ENCODE assay signal across 21 mouse cellular contexts in genomic region chr1:34430981-34431380, GRCm38 (mm10). TPM values are rescaled to one million over a fixed set of nuclear protein-coding genes. Genes with fewer than 3 reads are reported as not detected.
A peak's percentile ranks its signal among the peaks of the same experiment; 100 is the strongest.
DNase-seq lines count a peak whose midpoint lies in the region; ATAC-seq lines count a peak whose summit lies in the region.
"Had no signal": no experiment of that assay in that cellular context is flagged by ENCODE, and none has a peak within 500 bp of the region (broad histone marks: within the 10 kb centered on the region; RNA-seq: fewer than 3 reads in every experiment).

No protein-coding gene starts in this region.

- intact Hi-C loops in heart, postnatal 36 days (cut with DNase I): loop anchor here (5.0 to 10.0 kb wide), 3 partner anchors 314 to 616 kb away; partner anchors contain the start of gene Zfp451

- H3K4me3 ChIP-seq in heart, embryonic 10.5 days: no peak overlapping the region
- H3K4me3 ChIP-seq in midbrain, embryonic 10.5 days: no peak overlapping the region
- H3K4me3 ChIP-seq in midbrain, embryonic 15.5 days: no peak overlapping the region
- no peak overlapping the region for H3K4me3 ChIP-seq in midbrain, embryonic 11.5 days (ENCODE audit: low read depth, low read length)
- no peak overlapping the region for H3K4me3 ChIP-seq in midbrain, embryonic 13.5 days (replicated peaks)

- WGBS in heart, embryonic 10.5 days: 92% methylated on average over 3 of the region's 3 CpGs
- WGBS in midbrain, embryonic 10.5 days: 97% methylated on average over 3 of the region's 3 CpGs
- WGBS in midbrain, embryonic 15.5 days: 97% methylated on average over 3 of the region's 3 CpGs
- 95% methylated on average over 3 of the region's 3 CpGs for WGBS in midbrain, embryonic 11.5 days
- WGBS in midbrain, embryonic 13.5 days: 94% methylated on average over 3 of the region's 3 CpGs

- H3K4me2 ChIP-seq in midbrain, embryonic 15.5 days: no peak overlapping the region
- no peak overlapping the region for H3K4me2 ChIP-seq in midbrain, embryonic 11.5 days
- no peak overlapping the region for H3K4me2 ChIP-seq in midbrain, embryonic 13.5 days (replicated peaks)

- H3K9me3 ChIP-seq in heart, embryonic 10.5 days: peaks cover 13% of the 10 kb centered on the region; the same call in 1 of the 2 replicates
- peaks cover 42% of the 10 kb centered on the region for H3K9me3 ChIP-seq in midbrain, embryonic 10.5 days (replicated peaks)
- no peaks in the 10 kb centered on the region; the same call in 1 of the 2 replicates for H3K9me3 ChIP-seq in midbrain, embryonic 15.5 days
- H3K9me3 ChIP-seq in midbrain, embryonic 11.5 days (ENCODE audit: control insufficient read depth, low read length): peaks cover 25% of the 10 kb centered on the region; the same call in 1 of the 2 replicates
- H3K9me3 ChIP-seq in midbrain, embryonic 13.5 days: peaks cover 32% of the 10 kb centered on the region

- H3K4me1 ChIP-seq in heart, embryonic 10.5 days: peaks cover 10% of the 10 kb centered on the region
- peaks cover 28% of the 10 kb centered on the region for H3K4me1 ChIP-seq in midbrain, embryonic 10.5 days
- H3K4me1 ChIP-seq in midbrain, embryonic 15.5 days: peaks cover 22% of the 10 kb centered on the region
- peaks cover 7% of the 10 kb centered on the region; the same call in 1 of the 2 replicates for H3K4me1 ChIP-seq in midbrain, embryonic 11.5 days (ENCODE audit: control insufficient read depth, insufficient read depth, low read length)
- peaks cover 16% of the 10 kb centered on the region for H3K4me1 ChIP-seq in midbrain, embryonic 13.5 days (replicated peaks)

- peaks cover 23% of the 10 kb centered on the region; the same call in 1 of the 2 replicates for H3K36me3 ChIP-seq in heart, embryonic 10.5 days
- H3K36me3 ChIP-seq in midbrain, embryonic 10.5 days: peaks cover 34% of the 10 kb centered on the region
- no peaks in the 10 kb centered on the region for H3K36me3 ChIP-seq in midbrain, embryonic 15.5 days (replicated peaks)
- H3K36me3 ChIP-seq in midbrain, embryonic 11.5 days (ENCODE audit: control insufficient read depth, insufficient read depth, low read length): no peaks in the 10 kb centered on the region; the same call in 1 of the 2 replicates
- H3K36me3 ChIP-seq in midbrain, embryonic 13.5 days: peaks cover 25% of the 10 kb centered on the region

- no peak for ATAC-seq in midbrain, embryonic 15.5 days (replicated peaks)
- ATAC-seq in midbrain, embryonic 11.5 days (ENCODE audit: low FRiP score): no peak
- no peak for ATAC-seq in midbrain, embryonic 13.5 days
- ATAC-seq: activated CD4-positive, CD25-positive, alpha-beta regulatory T cell, adult 4 months; CD4-positive, CD25-positive, alpha-beta regulatory T cell, adult 4 months; Patski had no signal

- peak; percentile 66 for DNase-seq in heart, adult 11 months
- DNase-seq in heart, adult 8-10 months (ENCODE audit: low spot score): no peak
- peak; percentile 45 for DNase-seq in heart, embryonic 10.5 days (ENCODE audit: low spot score)
- no peak for DNase-seq in heart, postnatal 36 days
- DNase-seq in midbrain, embryonic 10.5 days (ENCODE audit: low spot score): peak; percentile 6
- peak; percentile 72 for DNase-seq in midbrain, embryonic 11.5 days (ENCODE audit: low spot score, missing footprints)
- DNase-seq: adrenal gland, adult 2 months; adrenal gland, adult 8-10 months; adrenal gland, postnatal 10 days; adrenal gland, postnatal 14 days; adrenal gland, postnatal 25 days; adrenal gland, postnatal 36 days; B cell, adult 2 months; cerebellum, adult 11 months; cerebellum, adult 11-12 months had no signal

- H3K27ac ChIP-seq in heart, embryonic 10.5 days: no peak overlapping the region
- H3K27ac ChIP-seq in midbrain, embryonic 10.5 days (replicated peaks): no peak overlapping the region
- H3K27ac ChIP-seq in midbrain, embryonic 15.5 days: no peak overlapping the region
- no peak overlapping the region for H3K27ac ChIP-seq in midbrain, embryonic 11.5 days (ENCODE audit: low read depth, low read length)
- H3K27ac ChIP-seq in midbrain, embryonic 13.5 days: no peak overlapping the region

- no peaks in the 10 kb centered on the region for H3K27me3 ChIP-seq in heart, embryonic 10.5 days (ENCODE audit: insufficient read depth, poor library complexity, severe bottlenecking)
- H3K27me3 ChIP-seq in midbrain, embryonic 10.5 days (ENCODE audit: low read depth, poor library complexity, severe bottlenecking): no peaks in the 10 kb centered on the region
- no peaks in the 10 kb centered on the region for H3K27me3 ChIP-seq in midbrain, embryonic 15.5 days (replicated peaks)
- H3K27me3 ChIP-seq in midbrain, embryonic 11.5 days (ENCODE audit: control insufficient read depth, insufficient read depth, low read length): no peaks in the 10 kb centered on the region
- H3K27me3 ChIP-seq in midbrain, embryonic 13.5 days: no peaks in the 10 kb centered on the region
- H3K27me3 ChIP-seq: Patski had no signal

- no peak overlapping the region for H3K9ac ChIP-seq in midbrain, embryonic 15.5 days
- no peak overlapping the region for H3K9ac ChIP-seq in midbrain, embryonic 11.5 days (ENCODE audit: low read length)
- H3K9ac ChIP-seq in midbrain, embryonic 13.5 days (replicated peaks): no peak overlapping the region

RNA-seq across cellular contexts. Expression of gene Ccdc115, which starts 8.5 kb away (rescaled TPM):
- 10 to 100 TPM; 12.6 to 15.3 (median 14.8) TPM for total RNA-seq in heart, adult 8-10 months (2022)
- polyA plus RNA-seq in heart, embryonic 10.5 days (2016; fragmentation: Nextera tagmentation; extraction: Ambion mirVana): 52.5 and 60.2 TPM in 2 replicates
- 10 to 100 TPM; 14.1 to 15.2 TPM for total RNA-seq in heart, postnatal 36 days (2021)
- polyA plus RNA-seq in midbrain, embryonic 10.5 days (2016; fragmentation: Nextera tagmentation; extraction: Ambion mirVana): 80.1 and 82.0 TPM in 2 replicates
- 70.6 and 71.2 TPM in 2 replicates for polyA plus RNA-seq in midbrain, embryonic 15.5 days (2015; fragmentation: Nextera tagmentation; extraction: Ambion mirVana)
- 73.9 and 78.3 TPM in 2 replicates for polyA plus RNA-seq in midbrain, embryonic 11.5 days (2014; fragmentation: Nextera tagmentation; extraction: Ambion mirVana)
- polyA plus RNA-seq in midbrain, embryonic 13.5 days (2015; fragmentation: Nextera tagmentation; extraction: Ambion mirVana): 73.2 and 77.3 TPM in 2 replicates

RNA-seq across cellular contexts. Expression of gene Imp4, which starts 8.7 kb away (rescaled TPM):
- 10 to 100 TPM; 28.0 to 31.5 (median 30.4) TPM for total RNA-seq in heart, adult 8-10 months (2022)
- polyA plus RNA-seq in heart, embryonic 10.5 days (2016; fragmentation: Nextera tagmentation; extraction: Ambion mirVana): 97.6 and 113 TPM in 2 replicates
- 10 to 100 TPM; 28.3 to 29.2 TPM for total RNA-seq in heart, postnatal 36 days (2021)
- polyA plus RNA-seq in midbrain, embryonic 10.5 days (2016; fragmentation: Nextera tagmentation; extraction: Ambion mirVana): 97.8 and 114 TPM in 2 replicates
- 54.3 and 54.7 TPM in 2 replicates for polyA plus RNA-seq in midbrain, embryonic 15.5 days (2015; fragmentation: Nextera tagmentation; extraction: Ambion mirVana)
- polyA plus RNA-seq in midbrain, embryonic 11.5 days (2014; fragmentation: Nextera tagmentation; extraction: Ambion mirVana): 90.3 and 94.0 TPM in 2 replicates
- polyA plus RNA-seq in midbrain, embryonic 13.5 days (2015; fragmentation: Nextera tagmentation; extraction: Ambion mirVana): 62.6 and 63.1 TPM in 2 replicates

RNA-seq across cellular contexts. Expression of gene Ptpn18, which starts 28.6 kb away (rescaled TPM):
- 1 to 10 TPM; 2.4 to 4.9 (median 2.7) TPM for total RNA-seq in heart, adult 8-10 months (2022)
- polyA plus RNA-seq in heart, embryonic 10.5 days (2016; fragmentation: Nextera tagmentation; extraction: Ambion mirVana): 8.1 and 9.1 TPM in 2 replicates
- 1 to 10 TPM; 4.8 to 5.6 TPM for total RNA-seq in heart, postnatal 36 days (2021)
- polyA plus RNA-seq in midbrain, embryonic 10.5 days (2016; fragmentation: Nextera tagmentation; extraction: Ambion mirVana): 6.1 and 7.3 TPM in 2 replicates
- 4.8 and 7.1 TPM in 2 replicates for polyA plus RNA-seq in midbrain, embryonic 15.5 days (2015; fragmentation: Nextera tagmentation; extraction: Ambion mirVana)
- polyA plus RNA-seq in midbrain, embryonic 11.5 days (2014; fragmentation: Nextera tagmentation; extraction: Ambion mirVana): 5.5 and 7.3 TPM in 2 replicates
- 6.0 and 6.2 TPM in 2 replicates for polyA plus RNA-seq in midbrain, embryonic 13.5 days (2015; fragmentation: Nextera tagmentation; extraction: Ambion mirVana)
- polyA plus RNA-seq: C2C12 had no signal

Comparison
In these comparisons a context has a peak if more than half of its experiments do, and no peak if none do; other contexts are left out.
1. DNase-seq: peak in heart, adult 11 months (single experiment), heart, embryonic 10.5 days (single experiment), midbrain, embryonic 10.5 days (single experiment) and midbrain, embryonic 11.5 days (single experiment); none in heart, adult 8-10 months (single experiment) and heart, postnatal 36 days (0 of 2).